Mouse (Mus musculus) CD4-positive, CD25-positive, alpha-beta regulatory T cell, adult 2 months (primary cell): ENCODE data around the gene Ppm1h.

Source experiments
- DNase-seq: peaks from one replicate; pipeline ENCODE4 v3.0.0-alpha.2; 2012; ENCODE audit warnings: low read depth, low spot score

The Ppm1h gene

GRCm38 (mm10) chr10:122966421-122966820 lies 287.9 kb downstream of the Ppm1h start:
- no peak for DNase-seq

DNA sequence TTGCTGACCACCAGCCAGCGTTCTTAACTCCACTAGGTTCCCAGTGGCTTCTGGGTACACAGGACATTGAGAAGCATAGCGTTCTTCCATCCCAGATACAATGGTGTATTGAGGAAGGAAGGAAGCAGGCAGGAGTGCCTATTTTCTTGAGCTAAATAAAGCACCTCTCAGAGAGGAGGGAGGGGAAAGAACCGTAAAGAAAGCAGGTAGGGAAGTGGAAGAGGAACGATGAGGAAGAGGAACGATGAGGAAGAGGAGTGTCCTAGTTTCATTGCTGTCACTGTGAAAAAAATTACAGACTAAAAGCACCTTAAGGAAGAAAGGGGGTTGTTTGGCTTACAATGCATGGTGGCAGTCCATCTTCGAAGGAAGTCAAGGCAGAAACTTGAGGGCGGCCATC lies 291.6 kb downstream of the Ppm1h start:
- no peak for DNase-seq

DNA sequence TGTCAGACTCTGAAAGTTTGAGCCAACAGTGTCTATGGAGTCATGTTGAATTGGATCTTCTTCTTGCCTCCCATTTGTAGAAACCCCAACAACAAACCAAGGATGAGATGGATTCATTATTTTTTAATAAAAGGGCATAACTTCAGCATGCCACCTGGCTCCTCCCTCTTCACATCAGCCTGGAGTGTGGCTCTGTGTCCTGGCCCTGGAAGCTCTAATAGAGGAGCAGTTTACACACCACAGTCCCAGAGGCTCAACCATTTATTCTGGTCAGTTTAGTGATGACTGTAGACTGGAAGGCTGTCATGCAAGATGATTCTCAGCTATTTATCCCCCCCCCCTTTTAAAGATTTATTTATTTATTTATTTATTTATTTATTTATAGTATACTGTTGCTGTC lies 294.7 kb downstream of the Ppm1h start:
- no peak for DNase-seq

DNA sequence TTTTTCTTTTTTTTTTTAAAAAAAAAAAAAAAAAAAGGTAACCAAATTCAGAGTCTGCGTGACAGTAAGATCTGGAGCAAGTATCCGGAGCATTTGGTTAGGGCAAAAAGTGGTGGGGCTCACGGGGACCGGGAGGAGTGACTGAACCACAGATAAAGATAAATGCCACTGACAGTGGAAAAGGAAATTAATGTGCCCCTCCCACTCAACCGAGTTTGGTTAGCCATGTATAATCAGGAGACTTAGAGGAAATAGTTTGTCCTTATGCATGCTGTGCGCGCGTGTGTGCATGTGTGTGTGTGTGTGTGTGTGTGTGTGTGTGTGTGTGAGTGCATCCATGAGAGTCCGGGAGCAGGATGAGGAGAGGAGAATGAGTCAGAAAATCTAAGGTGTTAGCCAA lies 297.5 kb downstream of the Ppm1h start:
- DNase-seq = peak; percentile 31

DNA sequence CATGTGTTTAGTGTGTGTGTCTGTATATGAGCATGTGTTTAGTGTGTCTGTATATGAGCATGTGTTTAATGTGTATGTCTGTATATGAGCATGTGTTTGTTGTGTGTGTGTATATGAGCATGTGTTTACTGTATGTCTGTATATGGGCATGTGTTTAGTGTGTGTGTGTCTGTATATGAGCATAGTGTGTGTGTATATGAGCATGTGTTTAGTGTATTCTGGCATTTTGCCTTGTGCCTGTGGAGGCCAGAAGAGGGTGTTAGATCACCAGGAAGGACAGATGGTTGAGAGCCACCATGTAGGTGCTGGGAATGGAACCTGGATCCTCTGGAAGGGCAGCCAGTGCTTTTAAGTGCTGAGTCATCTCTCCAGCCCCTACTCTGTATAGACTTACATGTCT lies 300.8 kb downstream of the Ppm1h start:
- DNase-seq = no peak

GRCm38 (mm10) chr10:122980123-122980522 lies 301.6 kb downstream of the Ppm1h start:
- no peak for DNase-seq

GRCm38 (mm10) chr10:122982909-122983578 lies 304.5 kb downstream of the Ppm1h start:
- DNase-seq = peak; percentile 25

DNA sequence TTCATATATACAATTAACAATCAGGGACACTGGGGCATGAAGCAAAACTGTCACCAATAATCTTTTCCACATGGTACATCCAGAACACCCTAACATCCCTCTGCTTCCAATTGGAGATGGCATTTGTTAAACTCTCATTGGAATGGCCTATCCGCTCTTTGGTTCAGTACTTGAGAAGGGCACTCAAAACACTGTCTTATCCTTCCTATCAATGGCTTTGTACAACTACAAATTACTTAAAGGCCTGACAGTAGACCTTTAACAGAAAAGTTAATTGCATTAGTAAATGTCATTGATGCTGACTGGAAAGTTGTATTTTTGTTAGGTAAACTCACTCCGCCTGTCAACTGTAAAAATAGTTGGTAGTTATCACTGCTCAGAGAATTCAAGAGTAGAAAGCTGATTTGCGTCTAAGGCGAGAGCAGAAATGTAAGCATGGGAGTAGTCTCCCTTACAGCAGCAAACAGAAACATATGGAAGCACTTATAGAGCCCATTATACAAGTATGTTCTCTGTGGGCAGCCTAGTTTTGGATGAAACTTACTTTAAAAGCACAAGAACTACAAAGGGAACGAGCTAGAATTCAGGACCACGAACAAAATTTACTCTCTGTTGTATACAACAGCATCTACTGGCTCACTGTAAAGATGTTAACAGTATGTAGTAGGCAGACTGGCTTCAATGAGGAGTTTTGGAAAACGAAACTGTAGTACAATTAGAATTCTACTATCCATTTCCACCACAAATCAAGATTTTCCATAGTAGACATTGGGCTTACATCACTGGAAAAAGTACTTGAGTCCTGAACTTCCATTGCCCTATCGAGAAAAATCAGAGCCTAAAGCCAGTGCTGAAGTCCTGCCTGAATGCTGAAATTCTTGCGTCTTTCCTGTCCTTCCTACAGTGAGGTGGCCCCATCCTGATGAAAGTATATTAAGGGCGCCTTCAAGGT lies 305.3 kb downstream of the Ppm1h start:
- DNase-seq = no peak

DNA sequence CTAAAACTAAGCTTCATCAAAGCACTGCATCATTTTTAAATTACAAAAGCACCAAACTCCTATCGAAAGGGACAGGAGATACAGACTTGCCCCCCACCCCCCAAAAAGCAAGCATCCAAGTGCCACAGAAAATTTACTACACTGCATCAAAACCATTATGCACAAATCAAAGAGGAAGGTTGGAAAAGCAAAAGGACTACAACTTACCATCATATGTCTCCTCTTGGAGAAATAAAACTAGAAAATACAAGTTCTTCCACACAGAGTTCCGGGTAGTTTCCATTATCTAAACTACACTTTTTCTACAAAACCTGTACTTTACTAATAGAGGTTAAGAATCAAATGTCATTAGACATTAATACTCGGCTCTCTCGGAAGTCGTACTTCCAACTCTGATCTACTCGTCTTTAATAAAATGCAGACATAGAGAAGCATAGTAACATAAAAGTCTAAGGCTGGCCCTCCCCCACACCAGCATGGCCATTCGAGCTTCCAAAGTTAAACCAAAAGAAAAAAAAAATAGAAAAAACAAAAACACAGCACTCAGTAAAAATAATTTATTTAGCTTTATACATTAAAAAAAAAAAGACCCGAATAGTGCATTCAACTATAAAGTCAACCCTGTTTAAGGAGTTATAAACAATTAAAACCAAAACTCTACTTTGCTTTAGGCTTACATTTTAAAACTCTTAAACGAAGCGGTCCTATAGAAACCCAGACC lies 306.1 kb downstream of the Ppm1h start:
- DNase-seq = peak; percentile 25

- DNase-seq = peak; percentile 73
Observed at GRCm38 (mm10) chr10:122985252-122985514, 306.6 kb downstream of the Ppm1h start.

- peak; percentile 87 for DNase-seq
Observed at GRCm38 (mm10) chr10:122985515-122986319, 307.2 kb downstream of the Ppm1h start.

DNA sequence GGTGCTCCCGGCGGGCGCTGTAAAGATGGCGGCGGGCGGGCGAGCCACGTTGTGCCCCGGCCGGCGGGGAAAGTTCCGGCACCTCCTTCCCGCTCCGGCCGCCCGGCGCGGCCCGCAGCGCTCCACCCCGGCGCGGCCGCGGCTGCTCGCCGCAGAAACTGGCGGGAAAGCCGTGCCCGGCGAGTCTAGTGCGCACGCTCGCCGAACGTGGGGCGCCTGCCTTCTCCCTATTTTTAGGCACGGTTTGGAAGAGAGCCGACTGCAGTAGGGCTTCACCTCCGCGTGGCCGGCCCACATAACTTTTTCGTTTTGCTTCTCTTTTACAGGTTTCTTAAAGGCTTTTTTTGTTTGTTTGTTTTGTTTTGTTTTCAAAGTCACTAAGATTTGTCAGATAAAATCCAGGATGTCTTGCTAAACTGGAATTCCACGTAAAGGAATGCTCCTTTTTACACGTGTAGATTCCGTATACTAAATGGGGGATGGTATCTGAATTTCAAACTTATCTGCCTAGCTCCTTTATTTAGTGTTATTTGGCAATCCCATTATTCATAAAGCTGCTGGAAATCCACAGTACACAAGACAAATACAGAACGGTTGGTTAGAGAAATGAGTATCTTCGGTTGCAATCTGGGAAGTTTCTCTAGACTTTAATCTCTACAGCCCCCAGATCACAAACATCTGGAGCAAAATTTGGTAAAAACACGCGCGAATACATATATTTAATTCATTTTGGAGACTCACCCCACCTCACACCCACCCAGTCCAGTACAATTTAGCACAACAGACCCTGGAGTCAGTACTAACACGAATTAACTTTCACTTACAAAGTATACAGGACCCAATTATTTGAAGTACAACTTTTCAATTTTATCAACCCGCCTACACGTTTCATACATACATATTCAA lies 308.0 kb downstream of the Ppm1h start:
- DNase-seq = no peak

DNA sequence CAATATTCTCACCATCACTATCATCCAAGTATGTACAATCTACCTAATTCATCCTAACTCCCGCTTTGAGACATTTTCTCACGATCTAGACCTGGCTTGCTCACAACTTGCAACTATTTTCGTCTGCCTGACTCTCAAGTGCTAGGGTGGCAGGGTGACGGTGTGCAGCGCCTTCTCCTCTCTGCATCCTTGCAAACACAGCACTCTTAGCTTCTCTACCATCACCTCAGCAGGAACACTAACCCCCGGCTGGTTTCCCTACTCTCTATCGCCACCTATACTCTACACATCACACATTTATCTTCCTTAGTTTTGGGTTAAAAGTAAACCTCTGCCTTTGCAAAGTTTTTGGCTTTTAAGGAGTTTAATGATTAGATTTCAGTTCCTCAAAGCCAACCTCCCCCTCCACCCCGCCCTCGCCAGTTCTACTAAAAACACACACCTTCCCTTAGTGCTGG lies 309.1 kb downstream of the Ppm1h start:
- DNase-seq = peak; percentile 78

GRCm38 (mm10) chr10:122988372-122988771 lies 309.8 kb downstream of the Ppm1h start:
- DNase-seq = no peak

GRCm38 (mm10) chr10:122989916-122990315 lies 311.4 kb downstream of the Ppm1h start:
- DNase-seq = no peak

GRCm38 (mm10) chr10:122990606-122991005 lies 312.0 kb downstream of the Ppm1h start:
- DNase-seq = no peak

- no peak for DNase-seq
Observed at GRCm38 (mm10) chr10:122991053-122991452, 312.5 kb downstream of the Ppm1h start.

- DNase-seq = no peak
Observed at GRCm38 (mm10) chr10:122991648-122992047, 313.1 kb downstream of the Ppm1h start.

DNA sequence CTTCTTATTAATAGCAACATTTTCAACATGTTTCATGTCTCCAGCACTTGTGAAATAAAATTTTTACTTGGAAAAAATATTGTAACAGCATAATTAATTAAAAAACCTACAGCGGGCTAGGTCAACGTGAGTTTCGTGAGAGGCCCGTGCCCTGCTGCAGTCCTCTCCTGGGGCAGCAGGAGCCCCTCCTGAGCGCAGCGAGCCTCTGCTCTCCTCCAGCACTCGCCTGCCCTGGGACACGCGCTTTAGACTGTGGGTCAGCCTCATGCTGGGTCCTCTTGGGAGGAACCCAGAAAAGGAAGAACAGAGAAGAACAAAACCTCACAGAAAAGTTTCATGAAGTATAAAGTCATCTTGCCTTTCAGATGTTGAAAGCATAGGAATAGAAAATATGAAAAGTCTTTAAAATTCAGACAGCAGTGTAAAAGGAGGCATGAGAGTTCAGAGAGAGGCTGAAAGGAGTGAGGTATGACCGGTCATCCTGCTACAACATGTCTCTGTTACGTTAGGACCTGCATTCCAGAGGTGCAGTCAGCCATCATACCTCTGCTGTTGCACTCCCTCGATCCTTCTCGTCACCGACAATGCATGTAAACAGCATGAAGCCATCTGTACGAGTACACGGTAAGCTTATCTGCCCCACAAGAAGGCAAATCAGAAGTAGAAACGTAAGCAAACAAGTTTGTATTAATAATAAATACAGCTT lies 316.0 kb downstream of the Ppm1h start:
- no peak for DNase-seq
